Mouse (Mus musculus) lung, postnatal 0 days (tissue): ENCODE results near the gene Nlgn2. TPM values are rescaled to one million over a fixed set of nuclear protein-coding genes. Genes with fewer than 3 reads are reported as not detected.

ENCODE experiments used
- ATAC-seq: fragments of 200-750 bp; cut with Nextera tagmentation; 2 replicates; pipeline ENCODE4 v1.8.0; 2017; ENCODE audit warnings: moderate library complexity
- DNase-seq: peaks from one replicate; pipeline ENCODE4 v3.0.0-alpha.2; 2016; ENCODE audit warnings: low spot score
- H3K27ac ChIP-seq: fragments of 300-500 bp; sonication (generic); 2 replicates; pipeline ENCODE4 v1.5.1; 2014; ENCODE audit warnings: antibody characterized with exemption, mild to moderate bottlenecking, low read length, mixed read lengths
- H3K27me3 ChIP-seq: fragments of 300-500 bp; sonication (generic); replicated peaks from 2 replicates; pipeline ENCODE4 v1.6.1; 2014; ENCODE audit warnings: low read length, mixed read lengths; ENCODE audit not compliant: insufficient read depth
- H3K36me3 ChIP-seq: fragments of 300-500 bp; sonication (generic); 2 replicates; pipeline ENCODE4 v1.6.1; 2014; ENCODE audit warnings: low read length, mixed read lengths; ENCODE audit not compliant: insufficient read depth
- H3K4me1 ChIP-seq: fragments of 300-500 bp; sonication (generic); 2 replicates; pipeline ENCODE4 v1.6.1; 2014; ENCODE audit warnings: antibody characterized with exemption, low read depth, low read length, mixed read lengths; ENCODE audit not compliant: insufficient read depth
- H3K4me2 ChIP-seq: fragments of 300-500 bp; sonication (generic); replicated peaks from 2 replicates; pipeline ENCODE4 v1.6.1; 2014; ENCODE audit warnings: low read depth, mild to moderate bottlenecking, low read length, moderate library complexity, mixed read lengths
- H3K4me3 ChIP-seq: fragments of 300-500 bp; sonication (generic); 2 replicates; pipeline ENCODE4 v1.5.1; 2014; ENCODE audit warnings: low read depth, low read length
- H3K9ac ChIP-seq: fragments of 300-500 bp; sonication (generic); replicated peaks from 2 replicates; pipeline ENCODE4 v1.6.1; 2014; ENCODE audit warnings: low read depth, mild to moderate bottlenecking
- H3K9me3 ChIP-seq: fragments of 300-500 bp; sonication (generic); 2 replicates; pipeline ENCODE4 v1.6.1; 2016; ENCODE audit warnings: low read length, mixed read lengths
- CTCF ChIP-seq: IDR thresholded peaks from 2 replicates; pipeline ENCODE4 v1.5.1; 2016; ENCODE audit warnings: antibody characterized with exemption, mild to moderate bottlenecking
- EP300 ChIP-seq: IDR thresholded peaks from 2 replicates; pipeline ENCODE4 v1.6.1; 2016; ENCODE audit warnings: antibody characterized with exemption, mild to moderate bottlenecking, control low read depth
- WGBS: fragments of 180-500 bp; shearing (Covaris S2); extraction: QIAGEN DNeasy Blood & Tissue Kit; methylation state at CpG from one replicate; pipeline ENCODE4 v1.1.7; 2014; 5-methylcytosine and 5-hydroxymethylcytosine counted together
- polyA plus RNA-seq: library from polyadenylated mRNA; unstranded; fragments of >200 nt; fragmentation: Nextera tagmentation; extraction: Ambion mirVana; gene quantifications from 2 replicates; pipeline ENCODE4 v1.2.1, GENCODE M21; 2015

The Nlgn2 gene
- polyA plus RNA-seq, 1 experiment from 2014 or later: 2.9 TPM

DNA sequence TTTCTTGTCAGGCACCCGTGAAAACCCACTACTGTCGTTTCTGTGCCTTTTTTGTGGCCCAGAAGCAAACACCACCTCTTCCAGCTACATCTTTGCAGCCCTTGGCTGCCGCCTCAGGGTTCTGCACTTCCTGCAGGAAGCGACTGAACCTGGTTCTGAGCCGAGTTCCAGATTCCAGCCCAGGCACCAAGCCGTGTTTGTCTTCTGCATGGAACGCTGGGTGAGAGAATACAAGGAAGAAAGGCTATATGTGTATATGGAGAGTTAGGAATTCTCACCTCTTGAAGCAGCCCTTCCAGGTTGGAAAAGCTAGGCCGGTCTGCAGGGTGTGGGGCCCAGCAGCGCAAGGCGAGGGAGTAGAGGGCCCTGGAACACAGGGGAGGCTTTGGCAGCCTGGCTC lies 17.1 kb upstream of the Nlgn2 start:
- DNase-seq (no peak), ATAC-seq (no peak)
- no peak overlapping the region for H3K4me2 ChIP-seq
- 0 out of 2 replicates have a peak, but pooled peaks cover 3% of the 10 kb centered on the region for H3K4me1 ChIP-seq
- no peak overlapping the region for H3K4me3 ChIP-seq
- TF ChIP-seq CTCF (no peak), EP300 (no peak)
- H3K9me3 ChIP-seq: no peaks in the 10 kb centered on the region
- no peak overlapping the region for H3K9ac ChIP-seq
- no peak overlapping the region for H3K27ac ChIP-seq
- no peaks in the 10 kb centered on the region for H3K27me3 ChIP-seq
- H3K36me3 ChIP-seq: peaks cover 16% of the 10 kb centered on the region
- 71% methylated on average over 10 of the region's 10 CpGs for WGBS

DNA sequence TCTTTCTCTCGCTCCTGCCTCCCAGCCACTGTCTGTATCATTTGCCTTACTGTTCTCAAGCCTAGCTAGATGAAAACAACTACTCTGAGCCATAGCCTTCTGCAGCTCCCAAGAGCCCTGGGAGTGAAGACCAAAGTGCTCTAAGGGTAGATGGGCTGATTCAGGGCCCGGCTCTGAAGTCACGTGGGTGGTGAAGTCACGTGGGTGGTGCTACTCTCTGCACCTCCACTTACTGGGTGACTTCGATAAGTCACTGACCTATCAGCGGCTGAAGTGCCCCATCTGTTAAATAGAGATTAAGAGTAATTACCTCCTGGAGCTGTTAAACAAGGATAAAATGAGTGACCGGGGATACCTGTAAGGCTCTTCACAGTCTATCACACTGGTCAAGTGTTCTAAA lies 16.4 kb upstream of the Nlgn2 start:
- Histone ChIP-seq H3K27ac (no peak overlapping the region), H3K36me3 (peaks cover 16% of the 10 kb centered on the region), H3K4me3 (no peak overlapping the region), H3K9me3 (no peaks in the 10 kb centered on the region), H3K9ac (no peak overlapping the region), H3K4me1 (0 out of 2 replicates have a peak, but pooled peaks cover 3% of the 10 kb centered on the region), H3K27me3 (no peaks in the 10 kb centered on the region), H3K4me2 (no peak overlapping the region)
- peak; percentile 29 for ATAC-seq
- 48% methylated on average over 7 of the region's 7 CpGs for WGBS
- TF ChIP-seq EP300 (no peak), CTCF (no peak)
- DNase-seq: no peak

DNA sequence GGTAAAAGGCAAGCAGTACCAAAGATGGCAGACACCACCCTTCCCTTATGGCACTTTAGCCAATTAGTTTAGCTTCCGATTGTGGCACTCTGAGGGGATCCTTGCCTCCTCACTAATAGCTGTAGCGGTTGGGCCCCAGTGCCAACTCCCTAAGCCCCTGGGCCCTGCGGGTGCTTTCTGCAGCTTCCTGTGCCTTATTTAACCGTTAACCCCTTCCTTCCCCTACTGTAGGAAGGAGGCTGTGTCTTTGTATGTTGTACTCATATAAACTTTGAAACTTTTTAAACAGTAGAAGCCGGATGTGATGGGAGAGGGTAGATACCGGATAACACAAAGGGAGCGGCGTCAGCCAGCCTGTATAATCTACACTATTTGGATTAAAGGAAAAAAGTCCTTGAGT lies 13.2 kb upstream of the Nlgn2 start:
- no peaks in the 10 kb centered on the region for H3K27me3 ChIP-seq
- TF ChIP-seq CTCF (no peak), EP300 (no peak)
- ATAC-seq (no peak), DNase-seq (no peak)
- H3K4me3 ChIP-seq: no peak overlapping the region
- H3K27ac ChIP-seq: no peak overlapping the region
- peaks cover 24% of the 10 kb centered on the region for H3K36me3 ChIP-seq
- no peak overlapping the region for H3K9ac ChIP-seq
- 59% methylated on average over 8 of the region's 8 CpGs for WGBS
- H3K4me1 ChIP-seq: peaks cover 14% of the 10 kb centered on the region; the same call in 1 of the 2 replicates
- H3K4me2 ChIP-seq: no peak overlapping the region
- H3K9me3 ChIP-seq: no peaks in the 10 kb centered on the region

DNA sequence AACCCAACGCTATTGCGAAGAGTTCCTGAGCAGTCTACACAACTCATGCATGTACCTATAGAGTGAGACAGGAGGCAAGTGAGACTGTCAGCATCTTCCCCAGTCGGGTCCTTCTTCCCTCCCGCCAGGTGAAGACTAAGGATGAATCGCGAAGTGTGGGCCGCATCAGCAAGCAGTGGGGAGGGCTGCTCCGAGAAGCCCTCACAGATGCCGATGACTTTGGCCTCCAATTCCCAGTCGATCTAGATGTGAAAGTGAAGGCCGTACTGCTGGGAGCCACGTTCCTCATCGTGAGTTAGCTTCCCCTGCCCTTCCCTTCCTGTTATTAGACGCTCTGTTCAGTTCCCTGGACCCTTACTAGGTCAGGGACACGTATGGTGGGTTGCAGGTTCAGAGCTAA lies 12.3 kb upstream of the Nlgn2 start:
- Histone ChIP-seq H3K36me3 (peaks cover 24% of the 10 kb centered on the region), H3K9ac (no peak overlapping the region), H3K4me2 (no peak overlapping the region), H3K27me3 (no peaks in the 10 kb centered on the region), H3K9me3 (no peaks in the 10 kb centered on the region), H3K4me3 (no peak overlapping the region), H3K4me1 (peaks cover 18% of the 10 kb centered on the region; the same call in 1 of the 2 replicates), H3K27ac (no peak overlapping the region)
- no peak for DNase-seq
- WGBS: 85% methylated on average over 15 of the region's 15 CpGs
- ATAC-seq: no peak
- TF ChIP-seq CTCF (no peak), EP300 (no peak)

DNA sequence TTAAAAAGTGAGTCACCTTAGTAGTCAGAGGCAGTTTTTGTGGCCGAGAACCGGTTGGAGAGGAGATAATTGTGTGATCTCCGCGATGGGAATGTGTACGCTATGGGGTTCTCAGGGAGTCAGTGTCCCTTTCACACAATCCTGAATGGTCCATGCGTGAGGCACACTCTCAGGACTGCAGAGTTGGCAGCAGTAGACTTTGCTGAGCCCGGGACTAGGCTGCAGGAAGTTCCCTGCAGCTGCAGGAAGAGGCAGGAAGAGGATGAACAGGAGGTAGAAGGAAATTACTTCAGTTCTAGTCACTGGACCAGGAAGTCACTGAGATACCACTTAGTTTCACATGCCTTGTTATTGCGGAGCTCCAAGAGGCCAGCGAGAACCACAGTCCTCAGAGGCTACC lies 11.5 kb upstream of the Nlgn2 start:
- WGBS: 71% methylated on average over 9 of the region's 9 CpGs
- Histone ChIP-seq H3K9ac (no peak overlapping the region), H3K36me3 (peaks cover 24% of the 10 kb centered on the region), H3K4me3 (no peak overlapping the region), H3K27ac (peak overlapping the region; percentile 26; the same call in 1 of the 2 replicates), H3K9me3 (no peaks in the 10 kb centered on the region), H3K4me2 (no peak overlapping the region), H3K4me1 (peaks cover 18% of the 10 kb centered on the region; the same call in 1 of the 2 replicates), H3K27me3 (no peaks in the 10 kb centered on the region)
- ATAC-seq: no peak
- no peak for DNase-seq
- no peak for TF ChIP-seq CTCF
- TF ChIP-seq EP300: no peak

GRCm38 (mm10) chr11:69848021-69848420 lies 10.4 kb upstream of the Nlgn2 start:
- Histone ChIP-seq H3K4me3 (no peak overlapping the region), H3K9me3 (no peaks in the 10 kb centered on the region), H3K4me1 (peaks cover 16% of the 10 kb centered on the region; the same call in 1 of the 2 replicates), H3K27ac (no peak overlapping the region), H3K4me2 (peak overlapping the region; percentile 81; the same call in 1 of the 2 replicates), H3K27me3 (no peaks in the 10 kb centered on the region), H3K36me3 (peaks cover 24% of the 10 kb centered on the region), H3K9ac (no peak overlapping the region)
- no peak for ATAC-seq
- DNase-seq: no peak
- WGBS: 94% methylated on average over 6 of the region's 6 CpGs
- TF ChIP-seq CTCF (no peak), EP300 (no peak)
